Comparison of ENCODE assay signal across 28 mouse cellular contexts in genomic region chr10:13395753-13396152, GRCm38 (mm10).
"Had no signal": no experiment of that assay in that cellular context is flagged by ENCODE, and none has a peak within 500 bp of the region (broad histone marks: within the 10 kb centered on the region; RNA-seq: fewer than 3 reads in every experiment).

No protein-coding gene starts in this region.

- H3K4me1 ChIP-seq: embryonic facial prominence, embryonic 10.5 days; embryonic facial prominence, embryonic 12.5 days; embryonic facial prominence, embryonic 13.5 days; embryonic facial prominence, embryonic 15.5 days; forebrain, embryonic 10.5 days; forebrain, embryonic 12.5 days; forebrain, embryonic 13.5 days; forebrain, embryonic 15.5 days had no signal

- H3K36me3 ChIP-seq: embryonic facial prominence, embryonic 10.5 days; embryonic facial prominence, embryonic 12.5 days; embryonic facial prominence, embryonic 13.5 days; embryonic facial prominence, embryonic 15.5 days; forebrain, embryonic 10.5 days; forebrain, embryonic 12.5 days; forebrain, embryonic 15.5 days had no signal

- H3K4me2 ChIP-seq: embryonic facial prominence, embryonic 12.5 days; embryonic facial prominence, embryonic 13.5 days; embryonic facial prominence, embryonic 15.5 days; forebrain, embryonic 12.5 days; forebrain, embryonic 13.5 days; forebrain, embryonic 15.5 days had no signal

- H3K27ac ChIP-seq: embryonic facial prominence, embryonic 10.5 days; embryonic facial prominence, embryonic 12.5 days; embryonic facial prominence, embryonic 13.5 days; embryonic facial prominence, embryonic 15.5 days; forebrain, embryonic 10.5 days; forebrain, embryonic 12.5 days; forebrain, embryonic 13.5 days; forebrain, embryonic 15.5 days; gastrocnemius, adult 2 months; heart, adult 2 months had no signal

- DNase-seq: cerebellum, adult 2 months; cerebellum, adult 8-10 months; cerebellum, adult 9-10 months; cerebellum, adult 9-11 months; cerebellum, postnatal 10 days; cerebellum, postnatal 14 days; cerebellum, postnatal 25 days; cerebellum, postnatal 36 days; embryo, embryonic 11 days; forebrain, postnatal 0 days; gastrocnemius, adult 2 months; gastrocnemius, postnatal 10 days; gastrocnemius, postnatal 14 days; gastrocnemius, postnatal 25 days; gastrocnemius, postnatal 36 days; heart, adult 18-20 months; heart, adult 2 months had no signal

- H3K4me3 ChIP-seq: embryonic facial prominence, embryonic 10.5 days; embryonic facial prominence, embryonic 12.5 days; embryonic facial prominence, embryonic 13.5 days; embryonic facial prominence, embryonic 15.5 days; erythroblast, embryonic 14.5 days; forebrain, embryonic 10.5 days; forebrain, embryonic 12.5 days; forebrain, embryonic 13.5 days; forebrain, embryonic 15.5 days; gastrocnemius, adult 2 months; heart, adult 2 months had no signal

- H3K9me3 ChIP-seq: embryonic facial prominence, embryonic 10.5 days; embryonic facial prominence, embryonic 12.5 days; embryonic facial prominence, embryonic 13.5 days; embryonic facial prominence, embryonic 15.5 days; forebrain, embryonic 10.5 days; forebrain, embryonic 12.5 days; forebrain, embryonic 13.5 days; forebrain, embryonic 15.5 days had no signal

- H3K27me3 ChIP-seq: embryonic facial prominence, embryonic 12.5 days; embryonic facial prominence, embryonic 13.5 days; embryonic facial prominence, embryonic 15.5 days; forebrain, embryonic 12.5 days; forebrain, embryonic 13.5 days; forebrain, embryonic 15.5 days had no signal

- ATAC-seq: forebrain, embryonic 13.5 days; forebrain, embryonic 14.5 days; forebrain, embryonic 15.5 days; forebrain, embryonic 16.5 days; forebrain, postnatal 0 days had no signal

- H3K9ac ChIP-seq: embryonic facial prominence, embryonic 12.5 days; embryonic facial prominence, embryonic 13.5 days; embryonic facial prominence, embryonic 15.5 days; forebrain, embryonic 12.5 days; forebrain, embryonic 13.5 days; forebrain, embryonic 15.5 days; forebrain, postnatal 0 days had no signal
